Mouse (Mus musculus) midbrain, embryonic 16.5 days (tissue): ENCODE results near the gene Map9. TPM values are rescaled to one million over a fixed set of nuclear protein-coding genes. Genes with fewer than 3 reads are reported as not detected.
"Not testable (repeated sequence)": the region's sequence is repeated elsewhere in the genome, so short reads cannot be mapped to it uniquely, and the experiment has no call there.

Source experiments
- ATAC-seq: fragments of 200-750 bp; cut with Nextera tagmentation; 2 replicates; pipeline ENCODE4 v1.8.0; 2017; ENCODE audit warnings: moderate TSS enrichment
- H3K27ac ChIP-seq: fragments of 300-500 bp; sonication (generic); 2 replicates; pipeline ENCODE4 v1.5.1; 2014; ENCODE audit warnings: mild to moderate bottlenecking, low read length, mixed read lengths
- H3K27me3 ChIP-seq: fragments of 300-500 bp; sonication (generic); 2 replicates; pipeline ENCODE4 v1.6.1; 2014; ENCODE audit warnings: low read depth, low read length, mixed read lengths; ENCODE audit not compliant: control insufficient read depth, insufficient read depth
- H3K36me3 ChIP-seq: fragments of 300-500 bp; sonication (generic); 2 replicates; pipeline ENCODE4 v1.6.1; 2014; ENCODE audit warnings: mild to moderate bottlenecking, low read length, moderate library complexity, mixed read lengths; ENCODE audit not compliant: control insufficient read depth, insufficient read depth
- H3K4me1 ChIP-seq: fragments of 300-500 bp; sonication (generic); 2 replicates; pipeline ENCODE4 v1.6.1; 2014; ENCODE audit warnings: mild to moderate bottlenecking, low read length, mixed read lengths; ENCODE audit not compliant: control insufficient read depth, insufficient read depth
- H3K4me2 ChIP-seq: fragments of 300-500 bp; sonication (generic); 2 replicates; pipeline ENCODE4 v1.6.1; 2014; ENCODE audit warnings: mild to moderate bottlenecking, low read length, mixed read lengths
- H3K4me3 ChIP-seq: fragments of 300-500 bp; sonication (generic); 2 replicates; pipeline ENCODE4 v1.5.1; 2014; ENCODE audit warnings: low read depth, mild to moderate bottlenecking, low read length, moderate library complexity, mixed read lengths
- H3K9ac ChIP-seq: fragments of 300-500 bp; sonication (generic); 2 replicates; pipeline ENCODE4 v1.6.1; 2014; ENCODE audit warnings: low read depth, low read length, mixed read lengths
- H3K9me3 ChIP-seq: fragments of 300-500 bp; sonication (generic); replicated peaks from 2 replicates; pipeline ENCODE4 v1.6.1; 2014; ENCODE audit warnings: mild to moderate bottlenecking, low read length, mixed read lengths; ENCODE audit not compliant: control insufficient read depth, poor library complexity, severe bottlenecking
- WGBS: fragments of 180-500 bp; shearing (Covaris S2); extraction: QIAGEN DNeasy Blood & Tissue Kit; methylation state at CpG from one replicate; pipeline ENCODE4 v1.1.7; 2014; 5-methylcytosine and 5-hydroxymethylcytosine counted together
- polyA plus RNA-seq: library from polyadenylated mRNA; unstranded; fragments of >200 nt; fragmentation: Nextera tagmentation; extraction: Ambion mirVana; gene quantifications from 2 replicates; pipeline ENCODE4 v1.2.1, GENCODE M21; 2015

Gene Map9
- polyA plus RNA-seq, result 146 and 148 TPM in 2 replicates

DNA sequence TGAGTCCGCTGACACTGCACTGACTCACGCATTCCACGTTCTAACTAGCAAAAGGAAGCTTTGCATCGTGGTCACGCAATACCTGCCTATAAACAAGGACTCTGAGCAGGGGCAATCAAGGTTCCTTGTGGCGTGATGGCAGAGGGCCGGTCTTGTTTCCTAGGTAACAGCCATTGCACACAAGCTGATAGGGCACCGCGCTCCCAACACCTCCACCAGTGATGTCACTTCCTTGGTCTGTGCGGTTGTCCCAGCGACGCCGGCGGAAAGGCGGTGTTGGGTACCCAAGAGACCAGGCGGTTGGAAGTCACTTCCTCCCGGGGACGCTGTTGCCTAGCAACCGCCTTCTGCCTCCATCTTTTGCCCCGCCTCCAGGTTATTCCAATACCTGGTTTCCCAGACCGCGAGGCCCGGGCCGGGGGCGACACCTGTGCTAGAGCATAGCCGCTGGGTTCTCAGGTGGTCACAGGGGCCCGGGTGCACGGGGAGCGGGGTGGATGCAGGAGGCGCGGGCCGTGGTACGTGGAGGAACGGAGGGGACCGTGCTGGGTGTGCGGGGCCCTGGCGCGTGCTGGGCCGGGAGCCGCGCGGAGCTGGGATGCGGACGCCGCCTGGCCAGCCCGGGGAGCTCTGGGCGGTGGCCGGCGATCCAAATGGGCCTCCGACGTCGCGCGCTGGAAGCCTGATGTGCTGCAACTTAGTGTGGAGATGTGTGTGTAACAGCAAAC, at the start of gene Map9:
Gene Map9 (plus strand): TSS at position 248 of the 728 bp plus-strand sequence.
- no peaks in the 10 kb centered on the region for H3K27me3 ChIP-seq
- ATAC-seq, result peak; percentile 100
- peaks cover 14% of the 10 kb centered on the region for H3K36me3 ChIP-seq
- WGBS, result under 1% methylated on average over 54 of the region's 54 CpGs
- H3K9ac ChIP-seq, result peak within 1 kb of the TSS; percentile 89
- H3K9me3 ChIP-seq, result no peaks in the 10 kb centered on the region
- peak within 1 kb of the TSS; percentile 62 for H3K4me2 ChIP-seq
- H3K4me3 ChIP-seq, result peak within 1 kb of the TSS; percentile 95
- peaks cover 8% of the 10 kb centered on the region for H3K4me1 ChIP-seq
- peak within 1 kb of the TSS; percentile 91 for H3K27ac ChIP-seq

GRCm38 (mm10) chr3:82315728-82316127, 42.1 kb upstream of the Map9 start:
- H3K27me3 ChIP-seq, result no peaks in the 10 kb centered on the region
- no peak overlapping the region for H3K4me2 ChIP-seq
- no peak overlapping the region for H3K9ac ChIP-seq
- 95% methylated on average over 4 of the region's 4 CpGs for WGBS
- no peak overlapping the region for H3K4me3 ChIP-seq
- H3K36me3 ChIP-seq, result no peaks in the 10 kb centered on the region
- no peak overlapping the region for H3K27ac ChIP-seq
- ATAC-seq, result no peak
- no peaks in the 10 kb centered on the region for H3K9me3 ChIP-seq
- H3K4me1 ChIP-seq, result no peaks in the 10 kb centered on the region

- not testable (repeated sequence) for H3K4me3 ChIP-seq, ATAC-seq, H3K27me3 ChIP-seq, H3K27ac ChIP-seq, H3K9me3 ChIP-seq, H3K36me3 ChIP-seq, H3K9ac ChIP-seq, H3K4me1 ChIP-seq, H3K4me2 ChIP-seq
- 98% methylated on average over 1 of the region's 1 CpGs for WGBS
Measured at GRCm38 (mm10) chr3:82326736-82327135, 31.1 kb upstream of the Map9 start.

GRCm38 (mm10) chr3:82332067-82332466, 25.8 kb upstream of the Map9 start:
- no peak for ATAC-seq

DNA sequence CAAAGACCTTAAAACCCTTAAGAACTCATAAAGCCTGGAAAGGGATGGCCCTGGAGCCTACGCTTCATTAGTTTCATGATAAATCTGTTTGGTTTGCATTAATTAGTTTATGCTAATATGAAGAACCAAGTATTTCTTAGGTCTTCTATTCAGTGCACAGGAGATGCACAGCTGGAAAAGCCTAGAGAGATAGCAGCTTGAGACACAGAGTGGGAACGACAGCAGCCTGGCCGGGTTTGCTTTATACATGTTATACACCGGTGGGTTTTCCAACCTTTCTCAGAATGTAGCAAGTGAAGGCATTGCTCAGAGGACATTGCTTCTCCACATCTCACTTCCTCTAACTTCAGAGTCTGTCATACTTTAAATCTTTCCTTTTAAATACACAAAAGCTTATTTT, 25.3 kb upstream of the Map9 start:
- Histone ChIP-seq H3K27me3 (no peaks in the 10 kb centered on the region), H3K4me1 (no peaks in the 10 kb centered on the region), H3K4me2 (no peak overlapping the region), H3K27ac (no peak overlapping the region), H3K9ac (no peak overlapping the region), H3K36me3 (no peaks in the 10 kb centered on the region), H3K9me3 (no peaks in the 10 kb centered on the region), H3K4me3 (no peak overlapping the region)
- WGBS, result 69% methylated on average over 4 of the region's 4 CpGs
- ATAC-seq, result no peak

More at GRCm38 (mm10) chr3:82332067-82332466, 25.8 kb upstream of the Map9 start:
- Histone ChIP-seq H3K4me3 (no peak overlapping the region), H3K27me3 (no peaks in the 10 kb centered on the region), H3K9ac (no peak overlapping the region), H3K27ac (no peak overlapping the region), H3K9me3 (no peaks in the 10 kb centered on the region), H3K36me3 (no peaks in the 10 kb centered on the region), H3K4me2 (no peak overlapping the region), H3K4me1 (no peaks in the 10 kb centered on the region)
- WGBS, result 96% methylated on average over 1 of the region's 1 CpGs

DNA sequence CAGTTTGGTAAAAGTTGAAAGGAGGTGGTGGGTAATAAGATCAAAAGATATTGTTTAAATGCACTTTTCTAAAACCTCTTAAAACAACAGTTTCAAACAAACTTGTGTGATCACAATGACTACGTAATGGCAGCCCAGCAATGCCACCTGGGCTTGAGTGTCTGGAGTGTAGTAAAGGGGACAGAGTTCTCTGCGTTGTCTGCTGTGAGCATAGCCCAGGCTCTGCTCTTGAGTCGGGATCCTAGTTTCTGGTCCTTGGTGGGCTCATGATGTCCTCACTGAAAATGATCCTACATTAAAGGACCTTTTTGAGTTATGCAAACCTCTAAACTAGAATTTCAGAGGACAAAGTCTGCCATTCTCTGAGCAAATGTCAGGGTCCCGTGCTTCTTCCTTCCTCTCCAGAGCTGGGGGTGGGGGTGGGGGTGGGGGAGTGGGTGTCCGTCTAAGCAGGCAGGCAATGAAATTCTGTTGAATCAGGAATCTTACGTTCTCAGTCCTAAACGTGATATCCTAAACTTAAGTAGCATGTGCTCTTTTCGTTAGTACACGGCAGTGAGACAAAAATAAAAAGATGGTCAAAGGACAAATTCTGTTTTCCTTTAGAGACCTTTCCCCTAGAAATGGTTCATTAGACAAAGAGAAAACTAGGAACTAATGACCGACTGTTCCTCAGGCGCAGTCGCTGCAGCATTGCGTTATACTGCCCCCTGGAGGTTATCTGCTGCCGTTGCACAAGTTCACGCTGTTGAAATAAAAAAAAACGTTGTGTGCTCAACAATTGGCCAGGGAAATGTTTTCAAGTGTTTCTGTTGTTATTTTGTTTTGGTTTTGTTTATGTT, 24.5 kb upstream of the Map9 start:
- Histone ChIP-seq H3K9me3 (no peaks in the 10 kb centered on the region), H3K4me3 (peak overlapping the region; percentile 32), H3K4me1 (no peaks in the 10 kb centered on the region), H3K4me2 (peak overlapping the region; percentile 62), H3K27ac (no peak overlapping the region), H3K36me3 (no peaks in the 10 kb centered on the region), H3K9ac (peak overlapping the region; percentile 44), H3K27me3 (no peaks in the 10 kb centered on the region)
- WGBS, result 8% methylated on average over 16 of the region's 16 CpGs
- peak; percentile 80; the same call in 1 of the 2 replicates for ATAC-seq

GRCm38 (mm10) chr3:82340111-82340510, 17.7 kb upstream of the Map9 start:
- Histone ChIP-seq H3K9ac (no peak overlapping the region), H3K4me3 (no peak overlapping the region), H3K9me3 (no peaks in the 10 kb centered on the region), H3K27me3 (no peaks in the 10 kb centered on the region), H3K4me1 (no peaks in the 10 kb centered on the region), H3K36me3 (no peaks in the 10 kb centered on the region), H3K27ac (no peak overlapping the region), H3K4me2 (no peak overlapping the region)
- no peak for ATAC-seq
- WGBS, result 89% methylated on average over 10 of the region's 10 CpGs

DNA sequence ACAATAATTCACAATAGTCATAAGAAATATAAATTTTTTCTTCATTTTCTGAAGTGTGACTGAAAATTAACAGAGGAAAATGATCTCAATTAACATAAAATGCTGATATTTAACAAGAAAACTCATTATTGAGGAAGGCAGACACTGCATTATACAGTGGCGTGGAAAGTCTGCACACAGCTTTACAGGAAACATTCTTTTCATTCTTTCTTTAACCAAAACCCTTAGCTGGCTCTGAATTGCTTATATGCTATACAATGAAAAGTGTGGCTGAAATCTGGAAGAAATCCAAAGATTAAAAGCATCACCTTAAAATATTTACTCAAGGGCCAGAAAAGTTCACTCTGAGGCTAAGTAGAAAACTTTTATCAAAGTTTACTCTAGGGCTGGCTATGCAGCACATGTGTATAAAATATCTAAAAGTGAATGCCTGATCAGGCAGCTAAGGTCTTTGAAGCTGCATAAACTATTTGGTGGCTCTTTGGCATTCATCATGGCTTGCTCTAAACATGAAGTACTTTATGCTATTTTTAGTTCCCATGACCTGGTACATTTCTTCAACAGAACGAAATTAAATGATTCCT, 9.5 kb upstream of the Map9 start:
- no peak overlapping the region for H3K4me2 ChIP-seq
- no peaks in the 10 kb centered on the region for H3K27me3 ChIP-seq
- no peak for ATAC-seq
- H3K36me3 ChIP-seq, result no peaks in the 10 kb centered on the region
- no peaks in the 10 kb centered on the region for H3K9me3 ChIP-seq
- no peak overlapping the region for H3K27ac ChIP-seq
- no peak overlapping the region for H3K9ac ChIP-seq
- 55% methylated on average over 2 of the region's 2 CpGs for WGBS
- no peak overlapping the region for H3K4me3 ChIP-seq
- no peaks in the 10 kb centered on the region for H3K4me1 ChIP-seq

DNA sequence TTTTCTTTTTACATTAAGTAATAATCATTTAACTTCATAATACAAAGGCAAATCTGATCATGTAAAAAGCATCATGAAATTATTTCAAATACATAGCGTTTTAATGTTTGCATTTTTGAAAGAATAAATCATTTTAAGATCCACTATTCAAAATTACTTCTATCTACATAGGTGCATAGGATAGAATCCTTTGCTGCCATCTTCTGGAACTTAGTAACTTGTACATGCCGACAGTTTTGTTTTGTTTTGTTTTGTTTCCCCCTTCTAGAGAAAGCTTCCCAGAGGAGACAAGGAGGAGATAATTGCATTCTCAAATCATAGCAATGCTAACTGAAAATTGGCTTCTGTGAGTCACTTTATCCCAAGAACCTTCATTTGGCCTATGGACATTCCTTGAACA, 7.5 kb upstream of the Map9 start:
- Histone ChIP-seq H3K27me3 (no peaks in the 10 kb centered on the region), H3K4me1 (no peaks in the 10 kb centered on the region), H3K9ac (no peak overlapping the region), H3K4me2 (no peak overlapping the region), H3K27ac (no peak overlapping the region), H3K9me3 (no peaks in the 10 kb centered on the region), H3K4me3 (no peak overlapping the region), H3K36me3 (no peaks in the 10 kb centered on the region)
- ATAC-seq, result no peak
- 35% methylated on average over 2 of the region's 2 CpGs for WGBS
